Comparison of ENCODE assay signal across 8 mouse cellular contexts in the genomic region with DNA sequence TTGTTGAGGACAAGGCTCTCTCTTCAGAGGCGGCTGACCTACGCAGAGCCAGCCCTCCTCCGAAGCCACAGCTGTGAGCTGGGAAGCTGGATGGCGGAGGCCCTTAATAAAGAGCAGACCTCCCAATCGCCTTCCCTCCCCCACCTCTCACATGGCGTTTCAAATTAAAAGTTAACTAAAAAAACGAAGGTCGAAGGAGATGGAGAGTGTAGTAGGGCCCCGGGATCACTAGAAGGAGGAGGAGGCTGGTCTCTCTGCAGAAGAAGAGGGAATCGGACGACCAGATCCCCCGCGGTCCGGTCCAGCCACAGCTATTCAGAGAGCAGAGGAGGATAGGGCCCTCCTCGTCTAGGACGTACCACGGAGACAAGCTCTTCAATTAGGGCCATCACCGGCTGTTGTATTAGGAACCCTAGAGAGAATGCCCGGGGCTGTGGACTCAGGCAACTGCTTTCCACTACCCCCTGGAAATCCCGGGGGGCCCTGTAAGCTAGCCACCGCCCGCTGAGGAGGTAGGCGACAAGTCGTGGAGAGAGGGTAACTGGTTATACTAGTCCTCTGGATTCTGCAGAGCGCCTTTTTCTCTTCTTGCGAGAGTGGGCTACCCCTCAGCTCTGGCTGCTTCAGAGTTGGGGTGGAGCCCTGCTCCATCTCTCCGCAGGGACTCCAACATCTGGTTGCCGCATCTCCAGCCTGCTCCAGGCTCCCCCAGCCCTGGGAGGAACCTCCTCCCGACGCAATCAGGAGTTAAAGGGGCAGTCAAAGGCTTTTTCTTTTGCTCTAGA. TPM values are rescaled to one million over a fixed set of nuclear protein-coding genes. Genes with fewer than 3 reads are reported as not detected.
A peak's percentile ranks its signal among the peaks of the same experiment; 100 is the strongest.
DNase-seq lines count a peak whose midpoint lies in the region; ATAC-seq lines count a peak whose summit lies in the region.

No protein-coding gene starts in this region.

- WGBS in hindbrain, embryonic 13.5 days, result 1% methylated on average over 30 of the region's 30 CpGs
- WGBS in liver, embryonic 12.5 days (ENCODE audit: insufficient replicate concordance), result 4% methylated on average over 30 of the region's 30 CpGs

- peaks cover 36% of the 10 kb centered on the region for H3K4me1 ChIP-seq in hindbrain, embryonic 13.5 days (replicated peaks)
- H3K4me1 ChIP-seq in liver, embryonic 12.5 days, result 0 out of 2 replicates have a peak, but pooled peaks cover 8% of the 10 kb centered on the region

- peak overlapping the region; percentile 32 for H3K4me2 ChIP-seq in hindbrain, embryonic 13.5 days
- H3K4me2 ChIP-seq in liver, embryonic 12.5 days, result peak overlapping the region; percentile 1; the same call in 1 of the 2 replicates

- ATAC-seq in hindbrain, embryonic 13.5 days (ENCODE audit: low FRiP score), result no peak
- no peak for ATAC-seq in liver, embryonic 12.5 days
- ATAC-seq in erythroblast, adult 5-6 weeks (replicated peaks; ENCODE audit: low FRiP score, poor library complexity, severe bottlenecking), result no peak

- peak overlapping the region; percentile 40; the same call in 1 of the 2 replicates for H3K27ac ChIP-seq in hindbrain, embryonic 13.5 days
- H3K27ac ChIP-seq in liver, embryonic 12.5 days, result no peak overlapping the region

- peak; percentile 43 for DNase-seq in kidney, adult 18-20 months
- DNase-seq in kidney, adult 8-10 months, result no peak
- peak; percentile 36 to 57 for DNase-seq in gastrocnemius, adult 8-10 months (ENCODE audit: low spot score in 2 of 2)
- no peak for DNase-seq in c-Kit-positive CD71-positive TER-119-positive erythroid progenitor cells, embryonic 14.5 days (ENCODE audit: low spot score)
- DNase-seq in frontal cortex, adult 2 months (ENCODE audit: extremely low spot score in 1 of 2, low spot score in 1 of 2), result no peak

- no peak overlapping the region for H3K9ac ChIP-seq in hindbrain, embryonic 13.5 days
- no peak overlapping the region for H3K9ac ChIP-seq in liver, embryonic 12.5 days

- H3K27me3 ChIP-seq in hindbrain, embryonic 13.5 days, result peaks cover 96% of the 10 kb centered on the region
- H3K27me3 ChIP-seq in liver, embryonic 12.5 days (replicated peaks), result peaks cover 98% of the 10 kb centered on the region

- peak overlapping the region; percentile 17 for H3K4me3 ChIP-seq in hindbrain, embryonic 13.5 days
- no peak overlapping the region for H3K4me3 ChIP-seq in liver, embryonic 12.5 days

- H3K36me3 ChIP-seq in hindbrain, embryonic 13.5 days, result no peaks in the 10 kb centered on the region
- no peaks in the 10 kb centered on the region for H3K36me3 ChIP-seq in liver, embryonic 12.5 days

- H3K9me3 ChIP-seq in hindbrain, embryonic 13.5 days, result no peaks in the 10 kb centered on the region
- H3K9me3 ChIP-seq in liver, embryonic 12.5 days (replicated peaks), result no peaks in the 10 kb centered on the region

RNA-seq across cellular contexts. Expression of a gene that starts 3.6 kb away (rescaled TPM):
- 10 to 100 TPM in 3 of 4 experiments, 1 to 10 TPM in 1; 7.0 to 18.1 (median 11.2) TPM for total RNA-seq in gastrocnemius, adult 8-10 months (2022)
- polyA plus RNA-seq in hindbrain, embryonic 13.5 days (2015; fragmentation: Nextera tagmentation; extraction: Ambion mirVana), result 11.3 and 12.4 TPM in 2 replicates
- 7.9 and 10.4 TPM in 2 replicates for polyA plus RNA-seq in liver, embryonic 12.5 days (2016; fragmentation: Nextera tagmentation; extraction: Ambion mirVana)
- polyA plus RNA-seq in frontal cortex, adult 2 months (2012; rRNA removed), result 19.2 and 24.3 TPM in 2 replicates
- total RNA-seq in erythroblast, adult 5-6 weeks (2015; ENCODE audit: low replicate concordance), result 0.21 TPM in 1 of 2 replicates, not detected in the other
- 0.34 and 0.42 TPM in 2 replicates for total RNA-seq in erythroblast, adult 5-6 weeks (2017; ENCODE audit: low replicate concordance)

Comparison
In these comparisons a context has a peak if more than half of its experiments do, and no peak if none do; other contexts are left out.
1. DNase-seq: peak in kidney, adult 18-20 months (single experiment) and gastrocnemius, adult 8-10 months (2 of 2); none in kidney, adult 8-10 months (0 of 2), c-Kit-positive CD71-positive TER-119-positive erythroid progenitor cells, embryonic 14.5 days (single experiment) and frontal cortex, adult 2 months (0 of 2).